8 mouse cellular contexts compared by ENCODE assay signal in the genomic region with DNA sequence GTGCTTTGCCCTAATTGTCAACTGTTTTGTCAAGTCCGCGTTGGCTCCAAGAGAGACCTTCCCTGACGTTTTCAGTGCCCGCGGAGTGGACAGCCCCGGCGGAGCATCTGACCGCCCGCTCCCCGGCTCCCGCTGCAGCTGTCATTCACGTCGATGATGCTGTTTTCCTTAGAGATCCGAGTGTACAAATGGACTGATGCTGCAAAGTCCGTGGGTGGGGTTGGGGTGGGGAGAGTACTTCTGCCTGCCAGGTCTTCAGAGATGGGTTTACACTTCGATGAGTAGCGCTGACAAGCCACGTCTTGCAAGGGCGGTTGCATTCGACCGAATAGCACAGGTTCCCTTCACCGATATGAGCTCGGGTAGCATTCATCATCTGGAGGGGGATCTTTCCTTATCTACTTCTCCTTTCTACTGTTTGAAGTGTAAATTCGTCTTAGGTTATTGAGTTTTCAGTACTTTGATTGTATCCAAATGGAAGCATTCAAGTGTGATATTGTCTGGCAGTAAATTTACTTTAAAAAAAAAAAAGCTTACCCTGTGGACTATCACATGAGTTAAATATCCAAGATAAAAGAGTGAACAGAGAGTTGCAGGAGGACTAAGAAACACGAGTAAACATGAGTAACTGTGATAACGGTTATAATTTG. TPM values are rescaled to one million over a fixed set of nuclear protein-coding genes. Genes with fewer than 3 reads are reported as not detected.
DNase-seq lines count a peak whose midpoint lies in the region; ATAC-seq lines count a peak whose summit lies in the region.

No protein-coding gene starts in this region.

- H3K4me3 ChIP-seq in kidney, embryonic 16.5 days (ENCODE audit: low read length), result peak overlapping the region; percentile 83
- H3K4me3 ChIP-seq in hindbrain, embryonic 16.5 days (ENCODE audit: low read length), result peak overlapping the region; percentile 84
- peak overlapping the region; percentile 84 for H3K4me3 ChIP-seq in midbrain, embryonic 14.5 days (replicated peaks; ENCODE audit: low read depth, low read length)

- no peaks in the 10 kb centered on the region for H3K36me3 ChIP-seq in kidney, embryonic 16.5 days (ENCODE audit: insufficient read depth, low read length)
- no peaks in the 10 kb centered on the region for H3K36me3 ChIP-seq in hindbrain, embryonic 16.5 days (ENCODE audit: control insufficient read depth, insufficient read depth, low read length)
- no peaks in the 10 kb centered on the region for H3K36me3 ChIP-seq in midbrain, embryonic 14.5 days (ENCODE audit: control insufficient read depth, insufficient read depth, low read length)

- peak overlapping the region; percentile 76 for H3K4me2 ChIP-seq in kidney, embryonic 16.5 days (replicated peaks; ENCODE audit: low read depth, low read length)
- H3K4me2 ChIP-seq in hindbrain, embryonic 16.5 days (ENCODE audit: low read length), result peak overlapping the region; percentile 61
- peak overlapping the region; percentile 89 for H3K4me2 ChIP-seq in midbrain, embryonic 14.5 days (ENCODE audit: low read length)

- H3K9ac ChIP-seq in kidney, embryonic 16.5 days (replicated peaks; ENCODE audit: low read length), result peak overlapping the region; percentile 92
- peak overlapping the region; percentile 91 for H3K9ac ChIP-seq in hindbrain, embryonic 16.5 days (ENCODE audit: low read depth, low read length)
- H3K9ac ChIP-seq in midbrain, embryonic 14.5 days (replicated peaks; ENCODE audit: low read length), result peak overlapping the region; percentile 83

- H3K4me1 ChIP-seq in kidney, embryonic 16.5 days (ENCODE audit: insufficient read depth, low read length), result peaks cover 8% of the 10 kb centered on the region; the same call in 1 of the 2 replicates
- H3K4me1 ChIP-seq in hindbrain, embryonic 16.5 days (ENCODE audit: control insufficient read depth, insufficient read depth, low read depth, low read length), result peaks cover 6% of the 10 kb centered on the region
- peaks cover 13% of the 10 kb centered on the region; the same call in 1 of the 2 replicates for H3K4me1 ChIP-seq in midbrain, embryonic 14.5 days (ENCODE audit: control insufficient read depth, insufficient read depth, low read length)

- H3K9me3 ChIP-seq in kidney, embryonic 16.5 days (ENCODE audit: low read length), result no peaks in the 10 kb centered on the region
- H3K9me3 ChIP-seq in hindbrain, embryonic 16.5 days (ENCODE audit: control insufficient read depth, low read length), result no peaks in the 10 kb centered on the region
- H3K9me3 ChIP-seq in midbrain, embryonic 14.5 days (ENCODE audit: control insufficient read depth, low read length), result no peaks in the 10 kb centered on the region

- DNase-seq in kidney, adult 9 months, result no peak
- peak; percentile 57 for DNase-seq in brain, adult 2 months (ENCODE audit: low read depth, low spot score)
- DNase-seq in midbrain, embryonic 14.5 days, result no peak
- DNase-seq in layer of hippocampus, postnatal 10 days (ENCODE audit: low spot score in 2 of 2), result no peak
- no peak for DNase-seq in layer of hippocampus, postnatal 14 days (ENCODE audit: low spot score in 2 of 2)
- DNase-seq in retina, embryonic 14.5 days (ENCODE audit: low spot score), result no peak

- no peaks in the 10 kb centered on the region for H3K27me3 ChIP-seq in kidney, embryonic 16.5 days (ENCODE audit: insufficient read depth, low read length)
- no peaks in the 10 kb centered on the region for H3K27me3 ChIP-seq in hindbrain, embryonic 16.5 days (replicated peaks; ENCODE audit: control insufficient read depth, insufficient read depth, low read length)
- no peaks in the 10 kb centered on the region for H3K27me3 ChIP-seq in midbrain, embryonic 14.5 days (ENCODE audit: control insufficient read depth, insufficient read depth, low read length)

- H3K27ac ChIP-seq in kidney, embryonic 16.5 days (ENCODE audit: low read length), result peak overlapping the region; percentile 97
- H3K27ac ChIP-seq in hindbrain, embryonic 16.5 days (ENCODE audit: low read depth, low read length), result peak overlapping the region; percentile 96
- peak overlapping the region; percentile 94 for H3K27ac ChIP-seq in midbrain, embryonic 14.5 days (replicated peaks; ENCODE audit: low read depth, low read length)

- peak; percentile 55; the same call in 1 of the 2 replicates for ATAC-seq in kidney, embryonic 16.5 days (ENCODE audit: low FRiP score, low TSS enrichment)
- ATAC-seq in hindbrain, embryonic 16.5 days, result no peak; the same call in 1 of the 2 replicates
- no peak; the same call in 1 of the 2 replicates for ATAC-seq in midbrain, embryonic 14.5 days (ENCODE audit: low FRiP score, low TSS enrichment)

- 2% methylated on average over 26 of the region's 26 CpGs for WGBS in kidney, embryonic 16.5 days
- WGBS in hindbrain, embryonic 16.5 days, result 4% methylated on average over 26 of the region's 26 CpGs
- WGBS in midbrain, embryonic 14.5 days, result 4% methylated on average over 26 of the region's 26 CpGs

RNA-seq across cellular contexts. Expression of a gene that starts 21.3 kb away (rescaled TPM):
- polyA plus RNA-seq in kidney, embryonic 16.5 days (2015; fragmentation: Nextera tagmentation; extraction: Ambion mirVana), result not detected in 2 replicates
- polyA plus RNA-seq in hindbrain, embryonic 16.5 days (2015; fragmentation: Nextera tagmentation; extraction: Ambion mirVana), result 1.4 and 1.8 TPM in 2 replicates
- 0.41 and 0.80 TPM in 2 replicates for polyA plus RNA-seq in midbrain, embryonic 14.5 days (2014; fragmentation: Nextera tagmentation; extraction: Ambion mirVana)
- 1 to 10 TPM; 4.1 to 4.4 TPM for total RNA-seq in layer of hippocampus, postnatal 10 days (2021)
- total RNA-seq in layer of hippocampus, postnatal 14 days (2021), result 1 to 10 TPM; 8.9 to 9.1 TPM

RNA-seq across cellular contexts. Expression of a gene that starts 35.0 kb away (rescaled TPM):
- polyA plus RNA-seq in kidney, embryonic 16.5 days (2015; fragmentation: Nextera tagmentation; extraction: Ambion mirVana), result 24.7 and 24.9 TPM in 2 replicates
- polyA plus RNA-seq in hindbrain, embryonic 16.5 days (2015; fragmentation: Nextera tagmentation; extraction: Ambion mirVana), result 22.4 and 28.3 TPM in 2 replicates
- polyA plus RNA-seq in midbrain, embryonic 14.5 days (2014; fragmentation: Nextera tagmentation; extraction: Ambion mirVana), result 25.7 and 32.2 TPM in 2 replicates
- total RNA-seq in layer of hippocampus, postnatal 10 days (2021), result 10 to 100 TPM; 22.6 to 23.8 TPM
- total RNA-seq in layer of hippocampus, postnatal 14 days (2021), result 10 to 100 TPM; 20.9 to 21.6 TPM
